Mouse (Mus musculus): ENCODE measurements around the gene Rad9b.

GRCm38 (mm10) chr5:122336554-122337294 lies 17.3 kb downstream of the Rad9b start:
- no peak for TF ChIP-seq FLI1 (IDR thresholded peaks at IDR 0.05; ENCODE audit: low read length)
- TF ChIP-seq GATA1 (IDR thresholded peaks at IDR 0.05; ENCODE audit: borderline replicate concordance, low read length): no peak

Data from megakaryocyte, embryonic 14.5 days (primary cell).